Mouse (Mus musculus) testis, adult 2 months (tissue): ENCODE data around the gene Hist1h2bq.

Experiments used
- CTCF ChIP-seq: fragments of 200-500 bp; IDR thresholded peaks from 2 replicates; pipeline ENCODE4 v1.5.1; 2012; ENCODE audit warnings: low read depth, mild to moderate bottlenecking, inconsistent platforms, low read length, moderate library complexity; ENCODE audit not compliant: control insufficient read depth, insufficient read depth, insufficient replicate concordance
- POLR2A ChIP-seq: fragments of 200-500 bp; IDR thresholded peaks from 2 replicates; pipeline ENCODE4 v1.6.1; 2012; ENCODE audit warnings: low read depth, mild to moderate bottlenecking, inconsistent platforms, low read length, moderate library complexity; ENCODE audit not compliant: control insufficient read depth

- TF ChIP-seq CTCF (no peak), POLR2A (no peak)
Observed at GRCm38 (mm10) chr13:21852215-21852945, 42.4 kb upstream of the Hist1h2bq start.
